Mouse (Mus musculus) embryonic facial prominence, embryonic 14.5 days (tissue): ENCODE measurements at regions not wholly inside any gene's neighbourhood (a gene's known extent, or its start where the extent isn't known, plus 50 kb on each side); places are given as distances from the start of the nearest gene placed in this dataset.
"Not testable (repeated sequence)": the region's sequence is repeated elsewhere in the genome, so short reads cannot be mapped to it uniquely, and the experiment has no call there.

Experiments
- ATAC-seq: fragments of 200-750 bp; cut with Nextera tagmentation; 2 replicates; pipeline ENCODE4 v1.8.0; 2017; ENCODE audit warnings: low read depth, moderate number of reproducible peaks, moderate TSS enrichment
- DNase-seq: peaks from one replicate; pipeline ENCODE4 v3.0.0-alpha.2; 2015; ENCODE audit warnings: low spot score
- H3K27ac ChIP-seq: fragments of 300-500 bp; sonication (generic); replicated peaks from 2 replicates; pipeline ENCODE4 v1.5.1; 2014; ENCODE audit warnings: low read depth, mild to moderate bottlenecking, low read length, moderate library complexity
- H3K27me3 ChIP-seq: fragments of 300-500 bp; sonication (generic); replicated peaks from 2 replicates; pipeline ENCODE4 v1.6.1; 2014; ENCODE audit warnings: low read length; ENCODE audit not compliant: control insufficient read depth, insufficient read depth
- H3K36me3 ChIP-seq: fragments of 300-500 bp; sonication (generic); 2 replicates; pipeline ENCODE4 v1.6.1; 2014; ENCODE audit warnings: low read length, mixed read lengths; ENCODE audit not compliant: control insufficient read depth, insufficient read depth
- H3K4me1 ChIP-seq: fragments of 300-500 bp; sonication (generic); 2 replicates; pipeline ENCODE4 v1.6.1; 2014; ENCODE audit warnings: antibody characterized with exemption, low read length; ENCODE audit not compliant: control insufficient read depth, insufficient read depth
- H3K4me2 ChIP-seq: fragments of 300-500 bp; sonication (generic); 2 replicates; pipeline ENCODE4 v1.6.1; 2014; ENCODE audit warnings: low read depth, mild to moderate bottlenecking, low read length, moderate library complexity, mixed read lengths
- H3K4me3 ChIP-seq: fragments of 300-500 bp; sonication (generic); 2 replicates; pipeline ENCODE4 v1.5.1; 2014; ENCODE audit warnings: low read depth, mild to moderate bottlenecking, low read length
- H3K9ac ChIP-seq: fragments of 300-500 bp; sonication (generic); 2 replicates; pipeline ENCODE4 v1.6.1; 2014; ENCODE audit warnings: low read depth, mild to moderate bottlenecking, low read length, moderate library complexity, mixed read lengths
- H3K9me3 ChIP-seq: fragments of 300-500 bp; sonication (generic); 2 replicates; pipeline ENCODE4 v1.6.1; 2016; ENCODE audit warnings: low read length; ENCODE audit not compliant: control insufficient read depth
- WGBS: fragments of 180-500 bp; shearing (Covaris S2); extraction: QIAGEN DNeasy Blood & Tissue Kit; methylation state at CpG from one replicate; pipeline ENCODE4 v1.1.7; 2014; 5-methylcytosine and 5-hydroxymethylcytosine counted together

- not testable (repeated sequence) for H3K4me3 ChIP-seq, DNase-seq, H3K9me3 ChIP-seq, ATAC-seq, H3K4me1 ChIP-seq, H3K9ac ChIP-seq, H3K4me2 ChIP-seq, H3K27ac ChIP-seq, H3K36me3 ChIP-seq, H3K27me3 ChIP-seq
- 73% methylated on average over 4 of the region's 4 CpGs for WGBS
Measured at GRCm38 (mm10) chr14:53081853-53082252, 586.3 kb upstream of the Olfr1507 start.

- H3K27ac ChIP-seq, H3K36me3 ChIP-seq, H3K4me1 ChIP-seq, H3K9ac ChIP-seq, H3K4me3 ChIP-seq, ATAC-seq, H3K4me2 ChIP-seq, H3K27me3 ChIP-seq, H3K9me3 ChIP-seq, DNase-seq: not testable (repeated sequence)
- no CpG with 5 or more reads among the region's 2 CpGs for WGBS
Measured at GRCm38 (mm10) chr14:53081024-53081711, 585.6 kb upstream of the Olfr1507 start.

GRCm38 (mm10) chr14:53080556-53080955 is 585.0 kb upstream of the Olfr1507 start:
- H3K4me2 ChIP-seq, H3K36me3 ChIP-seq, ATAC-seq, H3K4me3 ChIP-seq, DNase-seq, H3K9ac ChIP-seq, H3K9me3 ChIP-seq, H3K27ac ChIP-seq, H3K4me1 ChIP-seq, H3K27me3 ChIP-seq: not testable (repeated sequence)
- WGBS = 80% methylated on average over 3 of the region's 3 CpGs

DNA sequence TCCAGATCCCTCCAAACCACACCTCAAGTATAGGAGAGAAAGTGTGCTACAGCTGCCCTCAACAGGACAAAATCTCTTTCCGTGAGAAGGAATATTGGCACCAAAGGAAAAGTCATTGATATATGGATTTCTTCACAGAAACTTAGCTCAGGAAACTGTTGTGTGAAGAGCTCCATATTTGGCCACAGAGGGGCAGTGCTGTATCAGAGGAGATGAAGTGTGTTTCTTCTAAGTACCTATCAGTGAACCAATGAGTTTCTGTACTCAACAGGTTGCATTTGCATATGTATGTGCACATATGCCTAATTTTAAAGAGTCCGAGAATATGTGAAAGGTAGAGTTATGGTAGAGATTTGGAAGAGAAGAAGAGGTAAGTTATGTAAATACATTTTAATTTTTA is 580.4 kb upstream of the Olfr1507 start:
- H3K9me3 ChIP-seq, H3K4me1 ChIP-seq, H3K27me3 ChIP-seq, DNase-seq, H3K9ac ChIP-seq, H3K4me3 ChIP-seq, H3K27ac ChIP-seq, H3K4me2 ChIP-seq, ATAC-seq, H3K36me3 ChIP-seq: not testable (repeated sequence)
- WGBS = 88% methylated on average over 2 of the region's 2 CpGs

DNA sequence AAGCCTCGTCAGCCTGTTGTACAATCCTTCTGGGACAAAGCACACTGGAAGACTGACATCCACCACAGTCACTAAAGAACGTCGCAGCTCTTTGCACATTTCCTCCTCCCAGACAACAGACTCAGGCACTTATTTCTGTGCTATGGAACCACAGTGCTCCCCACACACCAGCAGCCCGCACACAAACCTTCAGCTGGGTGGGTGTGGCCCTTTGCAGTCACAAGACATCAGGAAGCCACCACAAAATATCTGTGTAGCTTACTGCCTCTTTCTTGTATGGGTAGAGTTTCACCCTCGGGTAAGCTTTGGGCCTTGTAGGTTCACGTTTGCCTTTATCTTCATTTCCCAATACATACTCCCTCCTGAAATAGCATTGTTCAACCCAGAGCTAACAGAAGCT is 577.6 kb upstream of the Olfr1507 start:
- not testable (repeated sequence) for H3K4me3 ChIP-seq, H3K36me3 ChIP-seq, H3K4me2 ChIP-seq, H3K27me3 ChIP-seq, H3K9me3 ChIP-seq, ATAC-seq, H3K4me1 ChIP-seq, DNase-seq, H3K27ac ChIP-seq, H3K9ac ChIP-seq
- 67% methylated on average over 6 of the region's 6 CpGs for WGBS

- not testable (repeated sequence) for DNase-seq, H3K4me2 ChIP-seq, H3K9ac ChIP-seq, H3K36me3 ChIP-seq, H3K4me1 ChIP-seq, H3K4me3 ChIP-seq, H3K9me3 ChIP-seq, H3K27me3 ChIP-seq, H3K27ac ChIP-seq, ATAC-seq
- no CpG with 5 or more reads among the region's 1 CpGs for WGBS
Measured at GRCm38 (mm10) chr14:53072502-53072901, 577.0 kb upstream of the Olfr1507 start.

- H3K4me3 ChIP-seq, H3K9me3 ChIP-seq, H3K4me1 ChIP-seq, DNase-seq, H3K27me3 ChIP-seq, ATAC-seq, H3K4me2 ChIP-seq, H3K9ac ChIP-seq, H3K27ac ChIP-seq, H3K36me3 ChIP-seq: not testable (repeated sequence)
- 67% methylated on average over 2 of the region's 3 CpGs for WGBS
Measured at GRCm38 (mm10) chr14:53054439-53054838, 558.9 kb upstream of the Olfr1507 start.

DNA sequence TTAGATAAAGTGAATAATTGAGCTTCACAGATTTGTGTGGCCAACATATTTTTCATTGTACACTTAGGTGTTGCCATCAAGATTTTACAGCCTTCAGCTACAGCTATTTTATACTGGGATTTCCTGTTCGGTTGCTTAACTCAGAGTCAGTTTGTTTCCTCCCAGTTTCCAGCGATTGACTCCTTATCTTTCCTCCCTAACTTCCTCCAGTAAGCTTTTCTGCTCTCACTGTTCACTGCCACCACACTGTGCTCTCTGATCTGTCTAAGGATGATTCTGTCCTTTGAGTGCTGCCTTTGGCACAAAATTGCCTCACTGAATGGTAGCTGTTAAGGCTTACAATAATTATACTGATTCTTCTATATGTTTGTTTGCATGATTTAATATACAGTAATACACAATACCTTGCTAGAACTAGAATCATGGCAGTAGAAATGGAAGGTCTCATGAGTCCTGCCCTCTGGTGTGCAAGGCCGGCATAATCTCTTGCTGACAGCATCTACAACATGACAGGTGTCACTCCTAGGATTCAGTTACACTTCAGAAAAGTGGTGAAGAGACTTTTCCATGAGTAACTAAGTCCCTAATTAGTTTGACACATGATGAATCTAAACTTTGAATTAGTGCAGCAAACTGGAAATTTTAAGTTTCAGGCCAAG is 558.0 kb upstream of the Olfr1507 start:
- H3K36me3 ChIP-seq, DNase-seq, H3K27ac ChIP-seq, H3K9me3 ChIP-seq, H3K4me2 ChIP-seq, H3K9ac ChIP-seq, ATAC-seq, H3K27me3 ChIP-seq, H3K4me1 ChIP-seq, H3K4me3 ChIP-seq: not testable (repeated sequence)
- WGBS = 58% methylated on average over 2 of the region's 3 CpGs

- not testable (repeated sequence) for H3K9ac ChIP-seq, H3K4me2 ChIP-seq, ATAC-seq, H3K4me1 ChIP-seq, H3K27ac ChIP-seq, H3K9me3 ChIP-seq, DNase-seq, H3K36me3 ChIP-seq, H3K27me3 ChIP-seq, H3K4me3 ChIP-seq
- WGBS = 86% methylated on average over 3 of the region's 3 CpGs
Measured at GRCm38 (mm10) chr14:53047683-53048082, 552.1 kb upstream of the Olfr1507 start.
